Mouse (Mus musculus) kidney, postnatal 4 days (tissue): Measurements from ENCODE around the gene Pakap.
A peak's percentile ranks its signal among the peaks of the same experiment; 100 is the strongest.

Source experiments
- DNase-seq, 2 experiments: peaks; one replicate each; pipeline ENCODE4 v3.0.0; 2021; ENCODE audit warnings: mixed read lengths in 2 of 2

The Pakap gene

DNA sequence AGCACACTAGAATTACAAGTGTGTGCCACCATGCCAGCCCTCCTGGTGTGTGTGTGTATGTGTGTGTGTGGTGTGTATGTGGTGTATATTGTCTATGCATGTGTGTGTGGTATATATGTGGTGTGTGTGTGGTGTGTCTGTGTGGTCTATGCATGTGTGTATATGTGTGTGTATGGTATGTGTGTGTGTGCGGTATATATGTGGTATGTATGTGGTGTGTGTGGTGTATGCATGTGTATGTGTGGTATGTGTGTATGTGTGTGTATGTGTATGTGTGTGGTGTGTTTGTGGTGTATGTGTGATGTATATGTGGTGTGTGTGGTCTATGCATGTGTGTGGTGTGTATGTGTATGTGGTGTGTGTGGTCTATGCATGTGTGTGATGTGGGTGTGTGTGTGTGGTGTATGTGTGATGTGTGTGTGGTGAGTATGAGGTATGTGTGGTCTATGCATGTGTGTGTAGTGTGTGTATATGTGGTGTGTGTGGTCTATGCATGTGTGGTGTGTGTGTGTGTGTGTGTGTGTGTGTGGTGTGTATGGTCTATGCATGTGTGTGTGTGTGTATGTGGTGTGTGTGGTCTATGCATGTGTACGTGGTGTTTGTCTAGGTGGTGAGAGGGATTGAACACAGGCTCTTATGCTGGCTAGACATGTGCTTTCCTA, 203.7 kb downstream of the Pakap start:
- DNase-seq: no peak

- peak; percentile 70 to 77 for DNase-seq
Observed at GRCm38 (mm10) chr4:57772851-57773510, 205.0 kb downstream of the Pakap start.

GRCm38 (mm10) chr4:57774517-57774916, 206.5 kb downstream of the Pakap start:
- no peak for DNase-seq

- DNase-seq: no peak
Observed at GRCm38 (mm10) chr4:57775582-57775981, 207.6 kb downstream of the Pakap start.

- no peak for DNase-seq
Observed at GRCm38 (mm10) chr4:57780403-57780802, 212.4 kb downstream of the Pakap start.

GRCm38 (mm10) chr4:57780833-57781641, 213.1 kb downstream of the Pakap start:
- DNase-seq: peak in 1 of 2 experiments; percentile 20

DNA sequence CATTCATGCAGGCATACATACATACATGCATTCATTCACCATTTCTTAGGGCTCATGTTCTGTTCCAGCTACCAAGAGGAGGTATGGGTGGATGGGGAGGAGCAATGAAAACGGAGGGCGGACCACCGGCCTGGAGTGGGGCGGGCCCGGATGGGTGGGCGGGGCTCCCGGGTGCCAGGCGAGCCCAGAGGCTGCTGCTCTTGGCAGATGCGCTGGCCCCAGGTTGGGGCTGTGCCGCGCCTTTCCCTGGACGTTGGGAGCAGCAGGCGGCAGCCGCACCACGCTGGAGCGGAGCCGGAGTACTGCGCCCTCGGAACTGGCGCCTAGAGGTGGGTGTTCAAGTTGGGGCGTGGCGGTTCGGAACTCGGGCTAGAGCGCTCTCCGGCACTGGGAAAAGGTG, 214.0 kb downstream of the Pakap start:
- peak; percentile 81 to 88 for DNase-seq

DNA sequence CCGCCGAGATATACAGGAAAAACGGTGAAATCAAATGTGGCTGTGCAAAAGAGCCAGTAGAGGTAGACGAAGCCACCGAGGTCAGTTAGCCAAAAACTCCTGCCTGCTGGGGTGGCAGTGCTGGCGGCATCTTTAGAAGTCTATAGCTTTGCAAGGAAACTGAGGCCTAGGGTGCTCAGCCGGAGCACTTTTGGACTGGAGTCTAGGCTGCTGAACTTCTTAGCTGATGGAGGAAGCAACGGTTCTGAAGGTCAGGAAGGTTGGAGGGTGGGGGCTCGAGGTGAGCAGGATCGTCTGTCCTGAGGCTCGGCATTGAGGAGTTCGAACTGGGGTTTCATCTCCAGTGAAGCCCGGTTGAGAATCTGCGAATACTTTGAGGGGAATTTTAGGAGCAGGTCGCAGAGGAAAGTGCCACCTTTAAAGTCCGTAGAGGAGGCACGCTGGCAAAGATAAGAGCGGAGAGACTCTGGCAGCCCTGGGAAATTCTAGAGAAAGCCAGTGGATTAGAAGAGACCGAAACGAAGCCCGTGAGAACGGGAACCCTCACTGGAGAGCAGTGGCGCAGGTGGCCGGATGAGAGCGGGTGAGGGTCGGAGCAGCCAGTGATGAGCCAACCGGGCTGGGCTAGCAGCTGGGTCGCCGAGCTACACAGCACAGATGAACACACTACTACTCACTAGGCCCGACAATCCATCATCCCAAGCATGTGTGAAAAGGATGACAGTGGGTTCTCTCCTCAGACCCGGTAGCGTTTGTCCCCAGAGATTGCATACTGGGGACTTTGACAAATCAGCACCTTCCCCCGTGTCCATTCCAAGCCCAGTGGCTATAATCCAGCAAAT, 214.8 kb downstream of the Pakap start:
- DNase-seq: peak; percentile 32 to 54

GRCm38 (mm10) chr4:57783391-57783770, 215.4 kb downstream of the Pakap start:
- DNase-seq: no peak

DNA sequence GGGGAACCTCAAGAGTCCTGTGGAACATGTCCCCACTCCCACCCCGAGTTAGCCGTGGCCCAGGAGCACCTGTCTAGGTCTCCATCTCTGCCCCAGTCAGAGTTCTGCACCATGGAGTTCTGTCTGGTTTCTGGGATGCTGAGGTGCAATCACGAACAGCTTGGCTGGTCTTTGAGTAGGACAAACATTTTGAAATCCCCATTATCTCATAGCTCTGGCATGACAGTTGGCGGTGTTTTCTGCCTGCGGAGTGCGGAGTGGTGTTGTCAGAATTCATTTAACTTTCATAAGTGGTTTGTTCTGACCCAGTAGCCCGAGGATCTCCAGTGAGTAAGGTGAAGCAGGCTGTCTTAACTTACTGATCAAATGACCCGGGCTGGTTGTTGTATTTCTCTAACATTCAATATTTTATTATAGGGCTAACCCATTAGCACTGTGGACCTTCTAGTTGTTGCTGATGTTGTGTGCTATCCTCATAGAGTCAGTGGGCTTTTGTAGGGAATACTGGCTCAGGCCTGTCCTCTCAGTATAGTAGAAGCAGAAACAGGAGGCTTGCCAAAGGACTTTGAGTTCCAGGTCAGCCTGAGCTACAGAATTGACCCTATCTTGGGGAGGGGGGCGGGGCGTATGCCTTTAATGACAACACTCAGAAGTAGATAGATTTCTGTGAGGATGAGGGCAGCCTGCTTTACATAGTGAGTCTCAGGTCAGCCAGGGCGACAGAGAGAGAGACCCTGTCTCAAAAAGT, 216.0 kb downstream of the Pakap start:
- no peak for DNase-seq

GRCm38 (mm10) chr4:57788709-57789108, 220.7 kb downstream of the Pakap start:
- peak in 1 of 2 experiments; percentile 57 for DNase-seq

DNA sequence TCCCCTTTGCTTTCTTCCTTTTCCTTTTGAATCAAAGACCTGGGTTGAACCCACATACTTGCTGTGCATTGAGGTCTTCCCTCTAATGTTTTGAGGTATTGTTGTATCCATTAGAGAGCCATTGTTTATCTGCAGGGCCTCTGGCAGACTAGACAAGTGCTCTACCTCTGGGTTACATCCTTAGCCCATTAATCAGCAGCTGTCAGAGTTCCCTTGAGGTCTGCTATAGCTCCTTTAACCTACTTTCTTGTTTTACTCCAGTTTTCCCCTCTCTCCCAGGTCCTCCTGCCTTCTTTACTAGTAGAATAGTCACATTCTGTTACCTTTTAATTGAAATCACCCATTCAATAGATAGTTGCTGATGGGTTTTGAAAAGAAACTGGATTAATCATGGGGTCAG, 221.1 kb downstream of the Pakap start:
- no peak for DNase-seq

- no peak for DNase-seq
Observed at GRCm38 (mm10) chr4:57793989-57794388, 226.0 kb downstream of the Pakap start.

DNA sequence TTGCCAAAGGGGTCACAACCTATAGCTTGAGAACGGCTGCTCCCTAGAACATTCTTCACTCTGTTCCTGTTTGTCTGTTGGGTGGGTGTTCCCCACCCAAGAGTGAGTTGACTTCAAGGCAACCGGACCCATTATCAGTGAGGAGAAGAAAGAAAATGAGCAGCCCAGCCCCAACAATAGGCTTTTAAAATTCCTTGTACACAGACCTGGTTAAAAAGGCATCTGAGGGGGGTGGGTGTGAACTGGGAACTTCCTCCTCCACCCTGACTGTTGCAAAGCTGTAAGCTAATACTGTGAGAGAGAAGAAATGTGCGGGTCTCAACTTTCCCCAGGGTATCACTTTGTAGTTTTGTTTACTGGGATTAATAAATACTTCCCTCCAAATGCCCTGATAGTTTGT, 226.6 kb downstream of the Pakap start:
- DNase-seq: no peak

DNA sequence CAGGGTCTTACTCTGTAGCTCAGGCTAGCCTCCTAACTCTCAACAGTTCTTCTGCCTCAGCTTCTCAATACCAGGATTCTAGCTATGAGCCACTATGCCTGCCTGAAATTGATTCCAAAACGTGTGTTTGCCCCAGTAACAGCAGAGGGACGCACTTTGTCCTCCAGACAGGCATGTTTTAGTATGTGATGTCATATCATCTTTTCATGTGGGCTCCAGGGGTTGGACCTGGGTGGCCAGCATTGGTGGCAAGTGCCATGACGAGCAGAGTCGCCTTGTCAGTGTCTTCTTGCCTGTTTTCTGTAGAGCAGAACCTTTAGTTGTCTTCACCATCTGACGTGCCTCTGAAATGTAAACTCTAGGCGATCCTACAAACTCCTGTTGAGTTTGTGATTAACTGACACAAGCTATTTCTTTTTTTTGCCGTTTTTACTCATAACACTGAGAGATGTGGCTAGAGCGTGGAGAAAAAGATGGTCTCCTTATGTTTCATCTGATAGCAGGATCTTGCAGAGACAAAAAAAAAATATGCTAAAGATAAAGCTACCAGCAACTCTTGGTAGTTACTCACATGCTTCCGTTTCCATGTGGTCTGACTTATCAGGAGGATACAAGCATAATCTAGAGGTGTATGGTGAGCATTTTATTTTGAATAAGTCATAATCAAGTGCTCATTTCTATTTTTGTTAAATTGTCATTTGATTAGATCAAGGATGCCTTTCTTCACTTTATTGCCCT, 229.7 kb downstream of the Pakap start:
- DNase-seq: no peak

- DNase-seq: no peak
Observed at GRCm38 (mm10) chr4:57798286-57799018, 230.5 kb downstream of the Pakap start.

DNA sequence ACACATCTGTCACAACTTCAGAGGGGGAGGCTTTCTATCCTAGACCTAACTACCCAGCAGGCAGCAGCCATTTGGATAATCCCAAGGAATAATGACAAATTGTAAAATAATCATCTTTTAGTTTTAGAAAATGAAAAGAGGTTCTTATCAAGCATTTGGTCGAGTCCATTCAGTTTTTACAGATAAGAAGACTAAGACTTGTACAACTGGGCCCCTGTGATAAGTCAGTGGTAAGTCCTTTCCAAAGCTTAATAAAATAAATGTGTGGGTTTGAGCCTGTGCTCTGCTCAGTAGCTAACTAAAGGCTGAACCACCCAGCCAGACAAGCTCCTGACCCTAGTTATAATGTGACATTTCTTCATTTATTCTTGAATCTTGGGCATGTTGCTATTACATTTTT, 231.3 kb downstream of the Pakap start:
- no peak for DNase-seq

DNA sequence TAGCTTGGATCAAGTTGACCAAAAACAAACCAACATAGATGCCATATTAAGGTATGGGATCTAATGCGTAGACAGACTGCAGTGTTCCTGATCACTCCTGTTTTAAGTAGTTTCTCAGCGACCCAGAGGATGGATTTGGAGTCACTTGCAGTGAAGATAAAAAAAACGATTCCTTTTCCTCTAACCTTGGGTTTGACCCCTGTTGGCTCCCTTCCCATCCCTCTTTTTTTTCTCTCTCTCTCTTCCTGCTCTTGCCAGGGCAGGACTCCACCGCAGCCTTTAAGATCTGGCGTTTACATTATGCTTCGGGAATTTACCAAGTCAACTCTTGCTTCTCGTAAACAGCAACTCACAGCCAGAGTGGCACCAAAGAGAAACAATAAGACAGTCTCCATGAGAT, 233.3 kb downstream of the Pakap start:
- DNase-seq: no peak

- no peak for DNase-seq
Observed at GRCm38 (mm10) chr4:57801986-57802385, 234.0 kb downstream of the Pakap start.

- no peak for DNase-seq
Observed at GRCm38 (mm10) chr4:57802411-57802810, 234.4 kb downstream of the Pakap start.

DNA sequence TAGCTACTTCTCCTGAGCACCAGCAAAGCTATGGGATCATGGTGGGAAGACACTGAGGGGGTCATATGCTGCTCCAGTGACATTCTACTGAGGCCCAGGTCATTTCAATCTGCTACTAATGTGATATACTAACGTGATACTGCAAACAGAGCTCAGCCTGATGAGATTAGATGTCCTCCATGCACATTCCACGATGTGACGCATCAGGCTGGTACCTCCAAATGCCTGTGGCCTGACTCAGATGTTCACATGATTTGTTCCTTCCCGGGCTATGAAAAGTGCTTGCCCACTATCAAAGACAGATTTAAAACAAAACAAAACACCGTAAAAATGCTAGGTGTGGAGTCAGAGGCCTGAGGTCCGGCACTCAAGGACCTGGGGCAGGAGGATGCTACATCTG, 236.9 kb downstream of the Pakap start:
- DNase-seq: no peak
